Mouse (Mus musculus) C3H10T1/2 (cell line): ENCODE data around the gene Izumo1. TPM values are rescaled to one million over a fixed set of nuclear protein-coding genes. Genes with fewer than 3 reads are reported as not detected.

Source experiments
- polyA plus RNA-seq, 2 experiments: library from polyadenylated mRNA; unstranded; fragments of >200 nt; fragmentation: generic; extraction: Trizol; gene quantifications; one replicate each; pipeline ENCODE4 v1.2.1; 2012; ENCODE audit warnings: missing spikeins in 2 of 2

The Izumo1 gene
- polyA plus RNA-seq: not detected

DNA sequence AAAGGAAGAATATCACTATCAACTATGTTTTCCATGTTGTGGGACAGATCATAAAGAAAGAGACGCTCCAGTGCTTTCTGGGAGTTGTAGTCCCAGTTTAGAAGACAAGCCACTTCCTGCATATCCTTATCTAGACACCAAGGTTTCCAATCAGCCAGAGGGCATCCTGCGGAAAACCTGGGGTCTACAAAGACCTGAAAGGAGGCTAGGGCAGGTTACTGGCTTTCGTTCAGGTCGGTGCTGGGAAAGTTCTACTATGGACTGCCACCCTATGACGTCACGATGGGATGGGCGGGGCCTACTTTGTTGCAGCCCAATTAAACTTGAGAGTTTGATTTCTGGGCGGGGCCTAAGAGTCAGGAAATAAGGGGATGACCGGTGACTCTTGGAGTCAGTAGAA, at the start of gene Izumo1:
Gene Izumo1 (plus strand): TSS at position 369 of the 400 bp plus-strand sequence.

DNA sequence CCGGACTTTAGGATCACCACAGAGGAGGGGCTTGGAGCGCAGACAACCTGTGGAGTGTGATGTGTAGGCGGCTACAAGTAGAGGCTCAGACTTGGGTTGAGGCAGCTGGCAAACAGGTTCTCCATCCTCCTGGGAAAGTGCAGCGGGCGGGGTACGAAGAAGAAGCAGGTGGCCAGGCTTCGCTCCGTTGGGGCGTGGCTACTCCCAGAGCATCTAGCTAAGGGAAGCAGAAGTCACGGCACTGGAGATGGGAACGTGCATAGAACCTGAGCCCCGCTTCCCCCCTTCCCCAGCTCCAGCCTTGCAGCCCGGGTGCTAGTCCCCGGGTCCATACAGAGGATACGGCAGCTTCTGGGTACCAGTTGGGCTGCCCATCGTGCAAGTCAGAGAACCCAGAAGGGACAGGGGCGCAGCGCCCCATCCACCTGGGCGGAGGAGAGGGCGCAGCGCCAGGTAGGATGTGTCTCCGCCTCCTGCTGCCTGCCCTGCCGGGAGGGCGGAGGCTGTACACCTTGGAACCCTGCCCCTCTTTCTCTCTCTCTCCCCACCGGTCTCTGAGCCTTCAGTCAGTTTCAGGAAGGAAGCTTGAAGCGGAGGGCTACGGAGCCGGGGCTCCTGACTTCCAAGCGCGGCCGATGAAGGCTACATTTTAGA, 4.4 kb upstream of the Izumo1 start, which contains the start of gene Fut1:
Gene Fut1 (plus strand): TSS at position 248 of the 654 bp plus-strand sequence.

DNA sequence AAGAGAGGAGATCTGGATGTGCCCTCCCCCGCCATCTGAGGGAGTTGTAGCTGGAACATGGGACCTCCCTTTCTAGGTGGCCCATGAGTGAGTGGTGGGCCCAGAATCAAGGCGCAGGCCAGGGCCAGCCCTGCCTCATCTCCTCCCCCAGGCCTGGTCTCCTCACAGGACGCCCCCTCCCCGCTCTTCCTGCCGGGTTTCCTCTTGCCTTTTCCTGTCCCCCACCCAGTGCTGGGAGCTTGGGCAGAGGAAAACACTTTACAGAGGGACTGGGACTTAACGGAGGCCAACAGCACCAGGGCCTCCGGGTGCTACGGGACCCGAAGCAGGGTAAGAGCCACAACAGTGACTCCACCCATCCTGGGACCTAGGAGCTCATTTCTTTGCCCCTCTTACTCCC, 5.7 kb downstream of the Izumo1 start, which contains the start of gene Rasip1:
Gene Rasip1 (plus strand): TSS at position 228 of the 400 bp plus-strand sequence.

GRCm38 (mm10) chr7:45639561-45640027, 18.0 kb downstream of the Izumo1 start, which contains the start of gene Mamstr:
Mamstr (plus strand) TSS chr7:45639977.

GRCm38 (mm10) chr7:45666161-45666560, 44.5 kb downstream of the Izumo1 start, which contains the start of gene Fut2:
Fut2 (minus strand) TSS chr7:45666394.

Other genes starting within 250 kb of the Izumo1 start
- gene Snrnp70, start 226.1 kb upstream of the Izumo1 start, polyA plus RNA-seq: 100 to 1,000 TPM; 229 to 271 TPM
- not detected for gene Kcna7, start 216.2 kb upstream of the Izumo1 start, polyA plus RNA-seq
- gene Ntf5, start 208.1 kb upstream of the Izumo1 start, polyA plus RNA-seq: under 1 TPM; 0.35 to 0.94 TPM
- gene Lhb, start 201.0 kb upstream of the Izumo1 start, polyA plus RNA-seq: under 1 TPM in 1 of 2 experiments, not detected in 1; 0.11 TPM
- 10 to 100 TPM; 10.3 to 18.4 TPM for gene Gys1, start 187.0 kb upstream of the Izumo1 start, polyA plus RNA-seq
- gene Ruvbl2, start 183.7 kb upstream of the Izumo1 start, polyA plus RNA-seq: 100 to 1,000 TPM in 1 of 2 experiments, 10 to 100 TPM in 1; 68.4 to 154 TPM
- gene Ftl1, start 161.9 kb upstream of the Izumo1 start, polyA plus RNA-seq: over 10,000 TPM in 1 of 2 experiments, 1,000 to 10,000 TPM in 1; 3,673 to 13,112 TPM
- gene Bax, start 154.9 kb upstream of the Izumo1 start, polyA plus RNA-seq: 100 to 1,000 TPM; 253 to 519 TPM
- gene Tulp2, start 139.9 kb upstream of the Izumo1 start, polyA plus RNA-seq: 1 to 10 TPM in 1 of 2 experiments, under 1 TPM in 1; 0.09 to 1.7 TPM
- not detected for gene Gm45808, start 135.0 kb upstream of the Izumo1 start, polyA plus RNA-seq
- under 1 TPM; 0.07 to 0.21 TPM for gene Dhdh, start 133.0 kb upstream of the Izumo1 start, polyA plus RNA-seq
- gene Nucb1, start 111.4 kb upstream of the Izumo1 start, polyA plus RNA-seq: 100 to 1,000 TPM in 1 of 2 experiments, 10 to 100 TPM in 1; 66.5 to 268 TPM
- gene Ppp1r15a, start 95.5 kb upstream of the Izumo1 start, polyA plus RNA-seq: 10 to 100 TPM in 1 of 2 experiments, 1 to 10 TPM in 1; 9.1 to 24.6 TPM
- 10 to 100 TPM in 1 of 2 experiments, under 1 TPM in 1; 0.27 to 17.6 TPM for gene Plekha4, start 95.5 kb upstream of the Izumo1 start, polyA plus RNA-seq
- 1 to 10 TPM in 1 of 2 experiments, under 1 TPM in 1; 0.71 to 5.8 TPM for gene Hsd17b14, start 66.9 kb upstream of the Izumo1 start, polyA plus RNA-seq
- 10 to 100 TPM; 37.7 to 68.6 TPM for gene Bcat2, start 51.7 kb upstream of the Izumo1 start, polyA plus RNA-seq
- under 1 TPM in 1 of 2 experiments, not detected in 1; 0.27 TPM for gene Fgf21, start 6.3 kb upstream of the Izumo1 start, polyA plus RNA-seq
- gene Fut1, start 4.5 kb upstream of the Izumo1 start, polyA plus RNA-seq: not detected
- under 1 TPM; 0.05 to 0.07 TPM for gene Rasip1, start 5.7 kb downstream of the Izumo1 start, polyA plus RNA-seq
- 1 to 10 TPM in 1 of 2 experiments, under 1 TPM in 1; 0.05 to 1.3 TPM for gene Mamstr, start 18.2 kb downstream of the Izumo1 start, polyA plus RNA-seq
- gene Fut2, start 44.6 kb downstream of the Izumo1 start, polyA plus RNA-seq: under 1 TPM in 1 of 2 experiments, not detected in 1; 0.06 TPM
- 1 to 10 TPM in 1 of 2 experiments, under 1 TPM in 1; 0.04 to 3.3 TPM for gene Ntn5, start 62.2 kb downstream of the Izumo1 start, polyA plus RNA-seq
- 1 to 10 TPM in 1 of 2 experiments, under 1 TPM in 1; 0.42 to 1.3 TPM for gene Sec1, start 72.6 kb downstream of the Izumo1 start, polyA plus RNA-seq
- gene Car11, start 78.0 kb downstream of the Izumo1 start, polyA plus RNA-seq: 10 to 100 TPM in 1 of 2 experiments, under 1 TPM in 1; 0.81 to 21.1 TPM
- 10 to 100 TPM; 13.0 to 47.5 TPM for gene Dbp, start 83.3 kb downstream of the Izumo1 start, polyA plus RNA-seq
- 1,000 to 10,000 TPM; 3,564 to 8,503 TPM for gene Rpl18, start 93.6 kb downstream of the Izumo1 start, polyA plus RNA-seq
- 10 to 100 TPM; 13.6 to 20.8 TPM for gene Sphk2, start 96.2 kb downstream of the Izumo1 start, polyA plus RNA-seq
- under 1 TPM; 0.05 to 0.09 TPM for gene Fam83e, start 99.4 kb downstream of the Izumo1 start, polyA plus RNA-seq
- gene Spaca4, start 104.0 kb downstream of the Izumo1 start, polyA plus RNA-seq: under 1 TPM in 1 of 2 experiments, not detected in 1; 0.12 TPM
- under 1 TPM; 0.12 to 0.25 TPM for gene Lmtk3, start 161.9 kb downstream of the Izumo1 start, polyA plus RNA-seq
- under 1 TPM; 0.11 to 0.41 TPM for gene Sult2b1, start 162.9 kb downstream of the Izumo1 start, polyA plus RNA-seq
- 100 to 1,000 TPM; 107 to 115 TPM for gene Cyth2, start 192.8 kb downstream of the Izumo1 start, polyA plus RNA-seq
- under 1 TPM; 0.09 to 0.12 TPM for gene Kcnj14, start 203.0 kb downstream of the Izumo1 start, polyA plus RNA-seq
- 10 to 100 TPM; 21.2 to 84.5 TPM for gene Grwd1, start 209.1 kb downstream of the Izumo1 start, polyA plus RNA-seq